Mouse (Mus musculus): Measurements from ENCODE around the gene Mat2b.

Gene Mat2b

DNA sequence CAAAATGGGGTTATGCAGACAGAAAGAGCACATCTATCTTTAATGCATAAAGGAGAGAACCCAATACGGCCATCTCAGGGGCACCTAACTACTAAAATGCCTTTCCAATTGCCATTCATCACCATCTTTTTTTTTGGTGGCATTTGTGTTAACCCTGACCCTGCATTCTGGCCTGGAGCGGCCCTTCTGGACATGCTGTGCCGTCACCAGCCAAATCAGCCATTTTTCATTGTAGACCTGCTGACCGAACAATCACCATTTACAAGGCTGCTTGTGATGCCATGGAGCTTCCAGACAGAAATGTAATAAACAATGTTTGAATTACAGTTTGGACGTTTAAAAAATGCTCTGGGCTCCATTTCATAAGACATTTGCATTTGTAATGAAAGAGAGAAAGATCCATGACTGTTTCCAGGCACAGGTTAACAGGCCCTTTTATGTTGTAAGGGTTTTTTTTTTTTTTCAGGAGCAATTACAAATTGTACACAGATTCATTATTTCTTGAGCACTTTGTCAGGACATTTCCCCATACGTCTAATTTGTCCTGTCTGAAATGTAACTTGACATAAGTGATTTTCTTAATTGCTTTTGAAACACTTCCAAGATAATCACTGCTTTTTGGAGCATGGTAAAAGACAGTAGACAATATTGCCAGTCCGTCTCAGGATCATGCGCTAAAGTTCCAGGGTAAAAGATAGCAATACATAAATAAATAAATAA is 45.1 kb downstream of the Mat2b start:
- DNase-seq, result peak; percentile 55

DNA sequence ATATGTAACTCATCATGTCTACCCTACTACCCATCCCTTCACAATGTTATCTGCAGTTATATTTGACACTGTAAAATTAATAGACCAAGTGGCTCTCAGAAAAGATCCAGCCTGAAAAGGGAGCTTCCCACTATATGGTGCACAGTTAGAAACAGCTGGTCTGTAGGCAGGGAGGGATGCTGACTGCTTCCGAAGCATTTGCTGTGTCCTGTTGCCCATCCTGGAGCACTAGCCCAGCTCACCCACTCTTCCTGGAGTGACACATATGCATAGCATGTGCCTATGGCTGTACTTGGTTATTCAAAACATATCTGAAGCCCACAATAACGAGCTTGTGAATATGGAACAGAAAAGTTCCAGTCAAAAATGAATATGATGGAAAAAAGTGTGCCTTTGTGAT is 47.8 kb downstream of the Mat2b start:
- no peak for DNase-seq

All from heart, adult 11 months (tissue).